Mouse (Mus musculus) neural tube, embryonic 15.5 days (tissue): Measurements from ENCODE around the gene Trcg1. TPM values are rescaled to one million over a fixed set of nuclear protein-coding genes. Genes with fewer than 3 reads are reported as not detected.
"Not testable (repeated sequence)": the region's sequence is repeated elsewhere in the genome, so short reads cannot be mapped to it uniquely, and the experiment has no call there.

Source experiments
- ATAC-seq: fragments of 200-750 bp; cut with Nextera tagmentation; 2 replicates; pipeline ENCODE4 v1.8.0; 2017; ENCODE audit warnings: mild to moderate bottlenecking, moderate TSS enrichment, moderate library complexity; ENCODE audit not compliant: low FRiP score
- H3K27ac ChIP-seq: fragments of 300-500 bp; sonication (generic); replicated peaks from 2 replicates; pipeline ENCODE4 v1.5.1; 2015; ENCODE audit warnings: mild to moderate bottlenecking, inconsistent platforms
- H3K27me3 ChIP-seq: fragments of 300-500 bp; sonication (generic); replicated peaks from 2 replicates; pipeline ENCODE4 v1.6.1; 2015; ENCODE audit warnings: inconsistent platforms
- H3K36me3 ChIP-seq: fragments of 300-500 bp; sonication (generic); 2 replicates; pipeline ENCODE4 v1.6.1; 2015; ENCODE audit warnings: inconsistent platforms
- H3K4me1 ChIP-seq: fragments of 300-500 bp; sonication (generic); 2 replicates; pipeline ENCODE4 v1.6.1; 2015; ENCODE audit warnings: inconsistent platforms
- H3K4me2 ChIP-seq: fragments of 300-500 bp; sonication (generic); 2 replicates; pipeline ENCODE4 v1.6.1; 2015; ENCODE audit warnings: inconsistent platforms, mild to moderate bottlenecking, moderate library complexity
- H3K4me3 ChIP-seq: fragments of 300-500 bp; sonication (generic); replicated peaks from 2 replicates; pipeline ENCODE4 v1.5.1; 2015; ENCODE audit warnings: mild to moderate bottlenecking, inconsistent platforms
- H3K9ac ChIP-seq: fragments of 300-500 bp; sonication (generic); replicated peaks from 2 replicates; pipeline ENCODE4 v1.6.1; 2015; ENCODE audit warnings: mild to moderate bottlenecking, inconsistent platforms
- H3K9me3 ChIP-seq: fragments of 300-500 bp; sonication (generic); replicated peaks from 2 replicates; pipeline ENCODE4 v1.6.1; 2016; ENCODE audit warnings: inconsistent platforms
- WGBS: fragments of 180-500 bp; shearing (Covaris S2); methylation state at CpG from one replicate; pipeline ENCODE4 v1.1.7; 2015; ENCODE audit warnings: mixed read lengths; 5-methylcytosine and 5-hydroxymethylcytosine counted together
- polyA plus RNA-seq: library from polyadenylated mRNA; unstranded; fragments of >200 nt; fragmentation: Nextera tagmentation; extraction: Ambion mirVana; gene quantifications from 2 replicates; pipeline ENCODE4 v1.2.1, GENCODE M21; 2015

Trcg1 gene
- polyA plus RNA-seq, 1 experiment from 2014 or later, result not detected

DNA sequence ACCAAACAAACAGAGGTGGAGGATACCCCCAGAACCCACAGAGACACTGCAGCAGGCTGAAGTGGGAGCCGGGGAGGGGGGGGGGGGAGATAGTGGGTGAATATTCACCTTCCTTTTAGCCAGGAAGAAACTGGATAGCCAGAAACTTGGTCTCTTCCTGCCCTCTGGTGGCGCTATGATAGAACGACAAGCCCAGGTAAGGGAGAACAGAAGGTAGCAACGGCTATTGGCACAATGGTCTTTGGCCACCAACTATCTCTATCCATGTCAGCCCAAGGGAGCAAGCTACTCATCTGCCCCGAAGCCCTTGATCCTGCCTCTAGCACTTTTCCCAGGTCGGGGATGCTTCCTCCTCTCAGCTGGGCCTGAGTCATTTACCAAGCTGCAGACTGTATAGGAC lies 16.0 kb upstream of the Trcg1 start:
- H3K9me3 ChIP-seq, result no peaks in the 10 kb centered on the region
- ATAC-seq, result no peak; the same call in 1 of the 2 replicates
- H3K4me2 ChIP-seq, result no peak overlapping the region
- H3K4me1 ChIP-seq, result no peaks in the 10 kb centered on the region
- no peaks in the 10 kb centered on the region for H3K36me3 ChIP-seq
- H3K9ac ChIP-seq, result no peak overlapping the region
- no peak overlapping the region for H3K27ac ChIP-seq
- no peaks in the 10 kb centered on the region for H3K27me3 ChIP-seq
- 24% methylated on average over 6 of the region's 6 CpGs for WGBS
- no peak overlapping the region for H3K4me3 ChIP-seq

DNA sequence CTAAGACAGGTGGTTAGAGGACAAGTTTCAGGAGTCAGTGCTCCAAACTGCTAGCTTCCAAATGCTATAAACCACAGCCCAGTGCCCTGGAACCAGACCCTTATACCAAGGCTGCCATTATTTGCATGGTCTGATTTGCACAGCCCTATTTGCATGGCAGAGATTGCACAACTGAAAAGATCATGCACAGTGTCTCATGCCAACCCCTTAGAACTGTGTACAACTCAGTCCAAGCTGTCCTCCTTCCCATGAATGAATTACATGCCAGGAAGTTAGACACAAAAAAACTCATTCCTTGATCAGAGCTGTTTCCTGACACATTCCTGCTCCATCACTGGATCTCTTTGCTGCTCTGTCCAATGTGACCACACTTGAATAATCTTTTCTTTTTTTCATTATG lies 13.0 kb upstream of the Trcg1 start:
- no peak for ATAC-seq
- Histone ChIP-seq H3K9ac (no peak overlapping the region), H3K27me3 (no peaks in the 10 kb centered on the region), H3K36me3 (no peaks in the 10 kb centered on the region), H3K4me2 (no peak overlapping the region), H3K4me3 (no peak overlapping the region), H3K27ac (no peak overlapping the region), H3K9me3 (no peaks in the 10 kb centered on the region), H3K4me1 (no peaks in the 10 kb centered on the region)

DNA sequence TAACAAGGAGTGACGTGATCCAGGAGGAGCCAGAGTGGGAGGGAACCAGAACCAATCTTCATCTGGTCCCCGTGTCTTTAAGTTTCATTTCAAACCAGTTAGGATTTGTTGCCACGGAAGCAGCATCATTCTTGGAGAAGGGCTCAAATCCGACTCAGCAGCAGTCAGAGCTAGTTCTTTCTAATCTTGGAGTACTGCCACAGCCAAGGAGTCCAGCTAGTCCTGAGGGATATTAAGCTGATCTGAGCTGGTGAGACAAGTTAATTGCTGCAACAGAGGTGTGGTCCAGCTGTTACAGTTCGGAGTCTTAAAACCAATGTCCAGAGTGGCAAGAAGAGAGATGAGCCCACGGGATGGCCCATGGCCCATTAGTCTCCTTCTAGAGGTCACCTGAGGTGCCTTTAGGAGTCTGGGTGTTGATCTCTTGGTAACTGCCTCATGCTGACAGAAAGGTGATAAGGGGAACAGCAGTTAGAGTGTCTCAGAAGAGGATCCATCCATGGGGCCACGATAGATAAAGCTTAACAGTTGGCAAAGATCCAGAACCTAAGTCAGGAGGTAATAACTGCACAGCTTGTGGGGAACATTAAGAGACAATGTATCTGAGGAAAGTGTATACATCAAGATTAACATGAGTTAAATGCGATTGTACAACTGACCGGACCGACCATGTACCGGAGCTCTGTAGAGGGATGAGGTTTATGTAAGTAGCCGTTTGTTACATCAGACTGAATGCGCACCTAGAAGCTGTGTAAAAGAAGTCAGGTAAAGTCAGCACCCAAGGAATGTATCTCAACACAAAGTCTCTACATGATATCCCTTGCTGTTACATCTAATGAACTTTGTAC lies 10.4 kb upstream of the Trcg1 start:
- no peaks in the 10 kb centered on the region for H3K27me3 ChIP-seq
- H3K4me3 ChIP-seq, result no peak overlapping the region
- no peak overlapping the region for H3K27ac ChIP-seq
- H3K9ac ChIP-seq, result no peak overlapping the region
- no peaks in the 10 kb centered on the region for H3K36me3 ChIP-seq
- no peak for ATAC-seq
- H3K4me1 ChIP-seq, result no peaks in the 10 kb centered on the region
- 85% methylated on average over 13 of the region's 13 CpGs for WGBS
- H3K4me2 ChIP-seq, result no peak overlapping the region
- H3K9me3 ChIP-seq, result no peaks in the 10 kb centered on the region

DNA sequence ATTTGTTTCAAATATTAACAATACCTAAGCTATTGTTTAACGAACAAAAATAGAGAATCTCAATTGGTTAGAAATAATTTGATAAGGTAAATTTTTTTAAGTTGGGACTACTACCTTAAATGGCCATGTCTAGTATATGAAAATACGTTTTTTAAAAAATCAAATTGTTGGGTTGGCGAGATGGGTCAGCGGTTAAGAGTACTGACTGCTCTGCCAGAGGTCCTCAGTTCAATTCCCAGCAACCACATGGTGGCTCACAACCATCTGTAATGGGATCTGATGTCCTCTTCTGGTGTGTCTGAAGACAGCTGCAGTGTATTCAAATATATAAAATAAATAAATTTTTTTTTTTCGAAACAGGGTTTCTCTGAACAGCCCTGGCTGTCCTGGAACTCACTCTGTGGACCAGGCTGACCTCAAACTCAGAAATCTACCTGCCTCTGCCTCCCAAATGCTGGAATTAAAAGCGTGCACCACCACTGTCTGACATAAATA lies 9.7 kb upstream of the Trcg1 start:
- 86% methylated on average over 6 of the region's 6 CpGs for WGBS
- H3K4me3 ChIP-seq, ATAC-seq, H3K9me3 ChIP-seq, H3K27ac ChIP-seq, H3K27me3 ChIP-seq, H3K4me2 ChIP-seq, H3K9ac ChIP-seq, H3K4me1 ChIP-seq, H3K36me3 ChIP-seq: not testable (repeated sequence)

DNA sequence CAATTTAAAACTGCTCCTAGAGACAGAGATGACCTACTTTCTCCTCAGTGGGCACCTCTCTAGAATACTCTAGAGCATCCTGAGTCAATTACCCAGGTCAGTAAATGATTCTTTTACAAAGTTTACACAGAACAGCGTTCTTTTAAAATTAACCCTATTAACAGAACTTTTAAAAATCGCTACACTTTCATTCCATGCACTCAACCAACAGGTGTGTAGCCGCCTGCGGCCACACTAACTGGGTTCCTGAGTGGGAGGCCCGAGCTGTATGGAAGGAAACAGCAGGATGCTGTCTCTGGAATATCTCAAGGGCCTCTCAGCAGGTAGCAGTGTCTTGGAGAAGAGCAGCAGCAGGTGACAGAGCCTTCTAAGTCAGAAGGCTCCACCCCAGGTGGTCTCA lies 9.2 kb upstream of the Trcg1 start:
- ATAC-seq, result no peak
- Histone ChIP-seq H3K27ac (no peak overlapping the region), H3K36me3 (no peaks in the 10 kb centered on the region), H3K9me3 (no peaks in the 10 kb centered on the region), H3K9ac (no peak overlapping the region), H3K4me3 (no peak overlapping the region), H3K4me1 (no peaks in the 10 kb centered on the region), H3K4me2 (no peak overlapping the region), H3K27me3 (no peaks in the 10 kb centered on the region)
- 72% methylated on average over 5 of the region's 5 CpGs for WGBS

DNA sequence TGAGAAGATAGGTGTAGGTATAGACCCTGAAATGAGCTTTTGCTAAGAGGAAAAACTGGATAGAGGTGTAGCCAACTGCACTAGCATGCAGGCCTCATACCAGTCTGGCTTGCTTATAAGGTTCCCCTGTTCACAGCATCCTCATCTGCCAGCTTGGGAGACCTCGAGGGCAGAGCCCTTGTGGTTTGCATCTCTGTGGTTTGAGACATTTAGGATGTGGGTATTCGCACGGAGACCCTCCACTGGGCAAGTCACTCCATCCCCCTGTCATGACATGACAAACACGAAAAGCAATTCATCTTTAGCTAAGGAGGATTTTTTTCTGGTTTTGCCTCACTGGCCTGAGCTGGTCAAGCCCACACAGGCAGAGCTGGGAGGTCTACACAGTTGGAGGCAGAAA lies 8.2 kb upstream of the Trcg1 start:
- Histone ChIP-seq H3K27ac (no peak overlapping the region), H3K27me3 (no peaks in the 10 kb centered on the region), H3K4me2 (no peak overlapping the region), H3K4me3 (no peak overlapping the region), H3K9ac (no peak overlapping the region), H3K9me3 (no peaks in the 10 kb centered on the region), H3K36me3 (no peaks in the 10 kb centered on the region), H3K4me1 (no peaks in the 10 kb centered on the region)
- 75% methylated on average over 4 of the region's 4 CpGs for WGBS
- ATAC-seq, result no peak

DNA sequence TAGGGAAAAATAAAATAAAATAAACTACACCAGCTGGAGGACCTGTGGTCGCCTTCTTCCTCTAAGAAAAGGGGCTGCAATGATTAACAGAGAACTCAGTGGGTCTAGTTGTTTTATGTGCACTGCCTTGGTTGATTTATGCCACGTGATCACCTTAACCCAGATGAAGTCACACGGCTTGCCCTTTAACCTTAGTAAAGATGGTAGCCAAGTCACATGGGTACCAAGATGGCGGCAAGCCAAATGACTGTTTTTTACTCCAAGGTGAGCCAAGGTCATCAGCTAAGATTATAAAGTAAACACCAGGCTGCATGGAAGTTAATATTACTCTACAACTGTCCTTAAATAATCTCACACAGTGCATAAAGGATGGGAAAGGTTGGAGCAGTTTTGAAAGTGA lies 6.6 kb upstream of the Trcg1 start:
- no peaks in the 10 kb centered on the region for H3K9me3 ChIP-seq
- H3K9ac ChIP-seq, result no peak overlapping the region
- H3K27ac ChIP-seq, result no peak overlapping the region
- no peak for ATAC-seq
- H3K4me2 ChIP-seq, result no peak overlapping the region
- no peak overlapping the region for H3K4me3 ChIP-seq
- no peaks in the 10 kb centered on the region for H3K36me3 ChIP-seq
- no peaks in the 10 kb centered on the region for H3K27me3 ChIP-seq
- no peaks in the 10 kb centered on the region for H3K4me1 ChIP-seq
- 82% methylated on average over 4 of the region's 4 CpGs for WGBS

DNA sequence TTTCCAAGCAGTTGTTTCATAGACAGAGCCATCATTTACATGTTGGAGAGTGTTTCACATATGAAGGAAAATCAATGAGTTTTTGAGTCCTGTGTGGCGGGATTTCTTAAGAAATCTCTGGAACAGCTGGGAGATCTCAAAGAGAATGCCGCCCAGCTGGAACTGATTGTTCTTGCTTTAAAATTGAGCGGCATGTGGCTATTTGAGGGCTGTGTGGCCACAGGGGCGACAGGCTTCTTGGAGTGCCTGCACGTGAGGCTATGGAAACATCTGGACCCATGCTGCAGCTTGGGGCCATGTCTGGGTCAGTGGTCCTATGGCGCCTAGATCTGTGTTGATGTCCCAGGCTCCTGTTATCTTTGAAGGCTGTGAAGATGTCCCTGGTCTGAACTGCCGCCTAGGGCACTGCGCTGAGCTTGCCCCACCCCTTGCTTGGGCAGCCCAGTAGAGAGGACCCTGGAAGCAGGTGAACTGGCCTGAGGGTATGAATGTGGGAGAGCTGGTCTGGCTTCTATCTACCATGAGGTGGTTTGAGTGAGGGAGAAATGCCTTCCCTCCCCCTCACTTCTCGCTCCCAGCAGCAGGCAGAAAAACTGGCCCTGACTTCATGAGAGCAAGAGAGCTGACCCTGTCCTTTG lies 6.1 kb upstream of the Trcg1 start:
- ATAC-seq, result no peak
- H3K4me1 ChIP-seq, result no peaks in the 10 kb centered on the region
- no peaks in the 10 kb centered on the region for H3K9me3 ChIP-seq
- no peaks in the 10 kb centered on the region for H3K36me3 ChIP-seq
- H3K9ac ChIP-seq, result no peak overlapping the region
- no peaks in the 10 kb centered on the region for H3K27me3 ChIP-seq
- H3K4me3 ChIP-seq, result no peak overlapping the region
- H3K4me2 ChIP-seq, result no peak overlapping the region
- no peak overlapping the region for H3K27ac ChIP-seq
- WGBS, result 80% methylated on average over 9 of the region's 9 CpGs

DNA sequence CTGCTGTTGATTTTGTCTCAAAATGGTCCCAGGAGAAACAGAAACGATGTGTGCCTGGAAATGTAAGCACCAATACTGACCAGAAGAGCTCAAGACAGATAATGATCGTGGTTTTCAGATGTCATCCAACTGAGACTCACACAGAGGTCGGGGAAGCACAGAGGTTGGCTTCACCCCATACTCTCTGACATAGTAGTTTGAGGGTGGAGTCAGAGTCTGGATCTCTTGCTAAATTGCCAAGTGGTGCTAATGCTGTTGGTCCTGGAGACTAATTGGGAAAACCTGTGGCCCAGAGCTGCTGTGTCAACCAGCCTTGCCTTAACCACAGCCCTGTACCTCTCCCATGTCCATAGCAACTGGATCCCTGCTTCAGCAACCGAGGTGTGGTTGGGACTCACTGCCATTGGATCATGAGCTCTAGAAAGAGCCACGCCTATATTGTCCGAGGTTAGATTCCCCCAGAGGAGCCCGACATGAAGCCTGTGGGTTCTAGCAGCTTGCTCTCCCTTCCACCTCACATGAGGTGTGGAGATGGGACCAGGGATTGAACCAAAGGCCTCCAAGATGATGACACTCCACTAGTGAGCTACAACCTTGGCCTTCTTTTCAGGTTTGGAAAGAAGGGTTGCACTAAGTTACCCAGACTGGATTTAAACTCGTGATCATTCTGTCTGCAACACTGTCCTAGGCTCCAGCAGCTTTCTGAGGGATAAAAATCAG lies 4.7 kb upstream of the Trcg1 start:
- no peak overlapping the region for H3K9ac ChIP-seq
- no peaks in the 10 kb centered on the region for H3K4me1 ChIP-seq
- WGBS, result 80% methylated on average over 8 of the region's 8 CpGs
- H3K27ac ChIP-seq, result no peak overlapping the region
- H3K4me2 ChIP-seq, result no peak overlapping the region
- no peaks in the 10 kb centered on the region for H3K27me3 ChIP-seq
- H3K9me3 ChIP-seq, result no peaks in the 10 kb centered on the region
- H3K36me3 ChIP-seq, result no peaks in the 10 kb centered on the region
- ATAC-seq, result no peak
- H3K4me3 ChIP-seq, result no peak overlapping the region

DNA sequence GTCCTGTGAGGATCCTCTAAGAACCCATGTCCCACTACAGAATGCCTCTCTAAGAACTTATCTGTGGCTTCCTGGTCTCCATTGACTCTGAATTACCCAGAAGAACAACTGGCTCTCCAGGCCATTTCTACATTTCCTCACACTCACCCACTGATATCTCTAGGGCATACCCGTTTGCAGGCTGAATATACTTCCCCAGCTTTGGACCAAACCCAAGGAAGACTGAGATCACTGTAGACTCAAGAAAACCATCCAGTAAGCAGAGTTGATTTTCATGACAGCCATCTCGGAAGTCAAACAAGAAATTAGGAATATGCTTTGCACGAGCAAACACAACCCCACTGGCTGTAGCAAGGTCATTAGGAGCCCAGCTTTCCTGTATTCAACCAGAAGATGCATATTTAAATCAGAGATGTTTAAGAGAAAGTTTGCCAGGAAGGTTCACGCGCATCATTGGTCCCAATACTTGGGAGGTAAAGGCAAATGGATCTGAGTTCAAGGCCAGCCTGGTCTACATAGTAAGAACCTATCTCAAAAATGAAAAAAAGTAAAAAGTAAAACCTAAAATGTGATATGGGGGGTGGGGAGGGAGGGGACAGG lies 3.9 kb upstream of the Trcg1 start:
- Histone ChIP-seq H3K4me2 (no peak overlapping the region), H3K4me3 (no peak overlapping the region), H3K9me3 (no peaks in the 10 kb centered on the region), H3K4me1 (no peaks in the 10 kb centered on the region), H3K9ac (no peak overlapping the region), H3K36me3 (no peaks in the 10 kb centered on the region), H3K27ac (no peak overlapping the region), H3K27me3 (no peaks in the 10 kb centered on the region)
- WGBS, result 89% methylated on average over 5 of the region's 5 CpGs
- no peak for ATAC-seq

DNA sequence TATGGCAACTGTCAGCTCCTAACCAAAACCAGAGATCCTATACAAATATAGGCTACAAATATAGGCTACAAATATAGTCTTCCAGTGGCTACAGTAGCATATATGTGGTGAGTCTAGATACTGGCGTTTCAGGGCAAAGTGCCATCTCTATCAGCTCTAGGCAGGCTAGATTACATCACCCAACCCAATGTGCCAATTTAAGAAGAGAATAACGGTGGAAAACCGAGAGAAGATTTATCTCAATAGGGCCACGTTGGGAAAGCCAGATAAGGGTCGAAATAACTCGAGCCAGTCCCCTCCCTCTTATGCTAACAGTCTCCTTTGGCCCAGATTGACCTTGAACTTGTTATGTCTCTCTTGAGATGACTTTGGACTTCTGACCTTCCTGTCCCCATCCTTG lies 3.2 kb upstream of the Trcg1 start:
- Histone ChIP-seq H3K27me3 (no peaks in the 10 kb centered on the region), H3K4me1 (no peaks in the 10 kb centered on the region), H3K36me3 (no peaks in the 10 kb centered on the region), H3K4me3 (no peak overlapping the region), H3K9ac (no peak overlapping the region), H3K9me3 (no peaks in the 10 kb centered on the region), H3K27ac (no peak overlapping the region), H3K4me2 (no peak overlapping the region)
- 89% methylated on average over 6 of the region's 6 CpGs for WGBS
- no peak for ATAC-seq
